Mouse (Mus musculus) monocyte, adult 59 days (primary cell): ENCODE measurements around the gene Gpr89. TPM values are rescaled to one million over a fixed set of nuclear protein-coding genes. Genes with fewer than 3 reads are reported as not detected.

Experiments
- total RNA-seq, 2 experiments: library from RNA; stranded (reverse); gene quantifications; one replicate each; pipeline ENCODE4 v1.2.4; 2023

Gene Gpr89
- 10 to 100 TPM; 10.8 to 14.1 TPM for total RNA-seq

DNA sequence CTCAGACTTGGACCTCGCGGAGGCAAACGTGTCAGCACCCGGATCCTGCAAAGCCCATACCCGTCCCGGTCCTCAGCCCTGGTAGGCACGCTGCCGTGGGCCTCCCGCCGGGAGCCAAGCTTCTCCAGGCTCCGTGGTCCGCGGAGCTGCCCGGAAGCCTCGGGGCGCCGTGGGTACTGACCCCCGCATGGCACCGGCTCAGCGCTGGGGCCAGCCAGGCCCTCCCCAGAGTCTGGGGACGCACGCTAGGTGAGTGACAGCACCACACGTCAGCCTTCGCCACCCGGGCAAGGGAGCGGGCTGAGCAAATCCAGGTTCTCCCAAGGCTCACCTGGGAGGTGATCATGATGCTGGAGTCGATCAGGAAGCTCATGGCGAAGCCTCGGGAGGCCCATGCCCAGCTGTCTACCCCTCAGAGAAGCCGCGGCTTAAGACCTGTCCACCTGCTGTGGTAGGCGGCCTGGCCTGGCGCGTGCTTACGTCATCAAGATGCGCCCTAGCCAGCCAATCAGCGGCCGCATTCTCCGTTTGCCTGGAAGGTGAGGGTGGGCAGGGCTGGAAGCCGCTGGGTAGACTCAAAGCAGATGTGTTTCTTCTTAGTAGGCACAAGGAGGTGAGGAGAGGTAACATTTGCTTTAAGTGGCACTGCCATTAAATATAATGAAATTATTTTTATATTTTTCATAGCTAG is at the start of gene Gpr89:
Gene Gpr89, minus strand, starts transcription at position 496 of the 691 bp plus-strand sequence.

DNA sequence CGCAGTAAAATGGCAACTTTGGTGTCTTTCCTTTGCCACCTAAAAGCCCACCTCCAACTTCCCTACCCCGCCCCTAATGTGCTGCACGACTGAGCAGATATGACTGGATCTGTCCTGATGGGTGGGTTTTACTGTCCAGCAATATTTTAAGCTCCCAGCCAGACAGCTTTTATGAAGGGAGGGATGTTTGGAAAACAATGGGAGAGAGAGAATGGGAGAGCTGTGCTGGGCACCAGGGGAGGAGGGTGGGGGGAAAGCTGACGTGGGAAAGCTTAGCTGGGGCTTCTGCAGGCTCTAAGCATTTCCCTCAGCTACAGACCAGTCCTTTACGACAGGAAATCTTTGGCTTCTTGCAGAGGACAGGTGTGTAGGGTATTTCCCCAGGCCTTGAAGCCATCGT is 20.8 kb upstream of the Gpr89 start, which contains the start of gene Gja8:
Gene Gja8, minus strand, starts transcription at position 101 of the 400 bp plus-strand sequence.

DNA sequence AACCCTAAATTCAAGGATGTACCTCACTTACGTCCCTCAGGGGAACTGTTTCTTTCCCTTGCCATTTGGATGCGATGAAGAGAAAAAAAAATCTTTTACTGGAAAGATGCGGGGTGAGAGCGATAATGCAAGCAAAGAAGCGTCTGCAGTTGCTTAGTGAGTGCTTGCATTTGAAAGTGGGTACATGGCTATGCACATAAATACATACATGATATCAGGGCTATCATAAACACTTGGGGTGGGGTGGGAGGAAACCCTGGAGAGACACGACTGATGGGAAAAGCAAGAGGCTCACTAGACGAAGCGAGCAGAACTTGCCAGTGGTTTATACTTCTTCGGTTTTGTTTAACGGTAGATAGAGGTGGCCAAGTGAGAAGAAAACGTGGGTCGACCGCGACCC is 753 bp downstream of the Gpr89 start, which contains the start of gene Gja5:
Gene Gja5, plus strand, starts transcription at position 301 of the 400 bp plus-strand sequence.

DNA sequence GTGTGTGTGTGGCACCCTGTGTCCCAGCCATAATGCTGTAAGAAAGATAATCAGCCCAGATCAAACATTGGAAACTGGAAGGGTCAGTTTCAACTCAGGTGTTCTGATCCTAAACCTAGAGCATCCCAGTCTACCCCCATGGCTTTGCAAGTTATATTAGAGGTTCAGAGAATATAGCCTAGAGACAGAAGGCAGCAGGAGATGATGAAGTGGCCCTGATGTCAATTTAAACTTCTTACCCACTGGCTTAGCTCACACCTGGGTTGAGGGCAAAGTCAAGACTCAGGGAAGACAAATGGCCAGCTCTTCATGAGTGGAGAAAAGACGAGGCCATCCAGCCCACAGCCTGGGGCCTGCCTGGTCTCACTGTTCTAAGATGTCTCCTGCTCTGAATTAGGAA is 76.2 kb downstream of the Gpr89 start, which contains the start of the genes Pdzk1 and Cd160:
Gene Pdzk1, plus strand, starts transcription at position 301 of the 400 bp plus-strand sequence.
Gene Cd160, minus strand, starts transcription at position 368 of the 400 bp plus-strand sequence.

Other genes with a start within 250 kb of the Gpr89 start
- gene Ankrd35, start 235.2 kb downstream of the Gpr89 start, total RNA-seq = not detected
- gene Pias3, start 209.0 kb downstream of the Gpr89 start, total RNA-seq = 10 to 100 TPM; 30.4 to 43.8 TPM
- gene Nudt17, start 196.8 kb downstream of the Gpr89 start, total RNA-seq = 1 to 10 TPM; 3.1 to 3.5 TPM
- gene Polr3c, start 177.7 kb downstream of the Gpr89 start, total RNA-seq = 10 to 100 TPM; 46.0 to 48.7 TPM
- 10 to 100 TPM; 68.7 to 72.3 TPM for gene Rnf115, start 177.7 kb downstream of the Gpr89 start, total RNA-seq
- gene Pdzk1, start 76.1 kb downstream of the Gpr89 start, total RNA-seq = not detected
- not detected for gene Cd160, start 76.0 kb downstream of the Gpr89 start, total RNA-seq
- gene Gja5, start 653 bp downstream of the Gpr89 start, total RNA-seq = not detected
- not detected for gene Gja8, start 20.7 kb upstream of the Gpr89 start, total RNA-seq